Mouse (Mus musculus) thymus, postnatal 0 days (tissue): Measurements from ENCODE around the gene Thap2. TPM values are rescaled to one million over a fixed set of nuclear protein-coding genes. Genes with fewer than 3 reads are reported as not detected.

ENCODE experiments used
- DNase-seq: peaks from one replicate; pipeline ENCODE4 v3.0.0-alpha.2; 2015; ENCODE audit warnings: low spot score
- polyA plus RNA-seq: library from polyadenylated mRNA; unstranded; fragments of >200 nt; fragmentation: Nextera tagmentation; extraction: Ambion mirVana; gene quantifications from 2 replicates; pipeline ENCODE4 v1.2.1, GENCODE M21; 2015

Thap2 gene
- polyA plus RNA-seq, 1 experiment from 2014 or later: 26.4 TPM

DNA sequence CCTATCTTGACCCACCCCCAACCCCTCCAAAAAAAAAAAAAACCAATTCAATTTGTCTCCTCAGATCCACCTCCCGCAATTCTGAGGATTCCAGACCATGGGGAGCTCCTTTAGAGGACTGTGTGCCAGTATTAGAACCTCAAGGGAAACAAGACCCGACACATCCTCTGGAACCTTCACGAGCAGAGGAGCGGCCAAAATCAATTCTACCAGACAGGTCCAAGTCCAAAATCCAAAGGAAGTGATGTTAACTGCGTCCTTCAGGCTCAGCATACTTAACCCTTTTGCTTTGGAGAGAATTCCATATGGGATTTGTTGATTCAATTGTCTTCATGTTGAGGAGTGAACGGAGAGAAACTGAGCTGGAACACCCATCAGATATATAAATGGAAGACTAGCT, 29.2 kb downstream of the Thap2 start:
- DNase-seq: no peak

DNA sequence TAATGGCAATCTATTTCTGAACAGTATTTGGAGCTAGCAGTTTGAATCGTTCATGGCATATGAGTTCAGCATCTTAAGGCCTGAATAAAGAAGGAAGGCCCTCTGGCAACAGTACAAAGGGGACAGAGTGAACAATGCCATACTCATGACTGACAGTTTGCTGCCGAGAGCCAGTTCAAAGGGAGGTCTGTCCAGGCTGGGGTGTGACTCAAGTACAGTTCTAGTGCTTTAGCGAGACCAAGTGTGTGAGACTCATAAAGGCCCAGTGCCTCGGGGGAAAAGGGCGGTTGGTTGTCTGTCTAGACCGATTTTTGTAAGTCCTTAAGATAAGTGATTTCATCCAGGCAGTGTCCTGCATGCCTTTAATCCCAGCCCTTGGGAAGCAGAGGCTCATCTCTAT, 29.7 kb downstream of the Thap2 start:
- no peak for DNase-seq

DNA sequence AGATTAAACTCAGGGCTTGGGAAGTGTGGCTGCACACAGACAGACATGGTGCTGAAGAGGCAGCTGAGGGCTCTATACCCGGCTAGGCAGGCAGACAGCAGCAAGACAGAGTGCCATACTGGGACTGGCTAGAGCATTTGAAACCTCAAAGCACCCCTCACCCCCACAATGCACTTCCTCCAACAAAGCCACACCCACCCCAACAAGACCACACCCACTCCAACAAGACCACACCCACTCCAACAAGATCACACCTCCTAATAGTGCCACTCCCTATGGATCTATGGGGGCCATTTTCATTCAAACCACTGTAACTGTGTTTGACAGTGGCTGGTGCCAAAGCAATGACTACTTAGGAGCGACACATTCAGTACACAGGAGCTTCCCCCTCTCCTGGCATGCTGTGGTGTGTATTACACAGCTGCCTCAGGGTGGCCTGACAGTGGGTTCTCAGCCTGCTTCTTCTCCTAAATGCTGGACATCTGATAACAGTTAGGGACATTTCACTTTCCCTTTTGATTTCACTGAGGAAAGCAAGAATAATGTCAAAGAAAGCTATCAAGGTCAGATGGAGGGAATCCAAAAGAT, 33.3 kb downstream of the Thap2 start:
- no peak for DNase-seq

DNA sequence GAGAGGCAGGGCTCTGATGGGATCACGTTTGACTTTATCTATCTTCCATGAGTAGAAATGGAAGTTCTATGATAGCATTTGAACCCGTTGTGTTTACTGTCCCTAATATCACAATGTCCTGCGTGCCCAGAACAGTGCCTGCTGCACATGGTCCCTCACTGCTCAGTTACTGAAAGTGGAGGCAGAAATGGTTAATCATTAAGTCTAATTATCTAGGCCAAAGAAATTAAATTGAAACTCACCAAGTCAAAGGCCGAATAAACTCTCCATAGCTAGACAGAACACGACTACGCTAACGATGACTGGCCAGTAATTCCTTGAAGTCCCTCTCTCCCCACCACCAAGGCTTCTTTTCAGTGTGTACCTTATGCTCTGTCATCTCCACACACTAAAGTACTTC, 34.7 kb downstream of the Thap2 start:
- DNase-seq: no peak

DNA sequence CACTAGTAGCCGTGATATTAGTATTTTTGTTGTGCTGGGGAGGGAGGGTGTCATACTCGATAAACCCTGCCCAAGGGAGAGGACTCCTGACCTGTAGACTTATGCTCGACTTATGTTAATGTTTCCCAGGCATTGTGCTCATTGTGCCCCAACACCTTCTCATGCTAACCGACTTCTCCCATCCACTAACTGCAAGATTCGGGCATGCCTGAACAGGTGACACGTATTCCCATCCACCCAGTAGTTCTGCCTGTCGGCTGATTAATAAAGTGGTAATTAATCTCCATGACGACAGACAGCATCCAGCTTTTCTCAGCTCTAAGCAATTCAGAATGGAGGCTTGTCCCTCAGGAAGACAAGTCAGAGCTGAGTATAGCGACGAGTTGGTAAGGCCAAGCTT, 35.2 kb downstream of the Thap2 start:
- DNase-seq: no peak

DNA sequence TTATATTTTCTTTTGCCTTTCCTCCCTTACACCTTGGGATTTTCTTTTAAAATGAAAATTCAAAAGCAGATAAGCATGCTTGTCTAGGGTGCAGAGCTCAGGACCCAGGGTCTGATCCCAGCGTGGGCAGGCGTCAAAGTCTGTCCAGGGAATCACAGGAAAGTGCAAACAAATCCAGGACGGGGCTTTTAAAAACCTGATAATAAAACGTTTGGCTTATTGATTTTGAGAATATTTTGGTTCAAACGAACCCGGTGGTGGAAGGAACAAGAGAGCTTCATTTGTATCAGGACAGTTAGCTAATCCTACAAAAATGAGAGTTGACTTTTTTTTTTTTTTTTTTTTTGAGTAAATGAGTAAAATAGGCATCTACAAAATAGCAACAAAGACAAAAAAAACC, 36.1 kb downstream of the Thap2 start:
- no peak for DNase-seq

DNA sequence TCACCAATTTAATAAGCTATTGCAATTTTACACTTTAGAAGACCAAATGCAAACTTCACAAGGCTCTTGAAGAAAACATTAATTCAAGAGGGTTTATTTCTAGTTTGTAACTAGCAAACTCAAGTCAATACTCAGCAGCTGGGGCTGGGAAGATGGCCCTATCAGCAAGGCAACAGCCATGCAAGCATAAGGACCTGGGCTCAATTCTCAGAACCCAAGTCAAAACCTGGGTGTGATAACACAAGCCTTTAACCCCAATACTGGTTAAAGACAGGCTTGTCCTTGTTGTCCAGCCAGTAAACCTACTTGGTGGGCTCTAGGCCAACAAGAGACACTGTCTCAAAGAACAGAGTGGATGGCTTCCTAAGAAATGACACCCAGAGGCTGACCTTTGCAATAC, 37.8 kb downstream of the Thap2 start:
- DNase-seq: no peak

DNA sequence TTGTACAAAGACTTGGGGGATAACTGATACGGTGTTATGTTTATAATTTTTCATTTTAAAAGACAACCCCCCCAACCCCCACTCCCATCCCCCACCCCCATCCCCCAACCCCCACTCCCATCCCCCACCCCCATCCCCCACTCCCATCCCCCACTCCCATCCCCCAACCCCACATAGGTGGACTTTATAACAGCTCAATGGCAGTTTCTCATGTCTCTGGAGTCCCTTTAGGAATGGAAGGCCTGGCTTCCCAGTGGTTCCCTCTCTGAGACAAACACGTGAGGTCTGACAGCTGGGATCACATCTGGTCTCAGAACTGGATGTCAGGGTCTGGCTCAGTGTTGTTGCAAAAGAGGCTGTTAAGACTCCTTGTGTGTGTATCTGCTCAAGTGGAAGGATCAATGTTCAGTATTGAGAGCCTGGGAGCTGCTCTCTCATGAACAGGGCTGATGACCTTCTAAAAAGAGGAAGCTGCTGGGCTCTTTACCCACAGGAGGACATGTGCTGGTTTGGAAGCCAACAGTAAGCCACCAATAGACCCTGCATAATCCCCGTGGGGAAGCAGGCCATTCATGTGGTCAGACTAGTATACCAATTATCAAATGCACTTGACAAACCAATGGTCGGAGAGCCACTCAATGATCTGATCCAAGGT, 41.3 kb downstream of the Thap2 start:
- DNase-seq: no peak

DNA sequence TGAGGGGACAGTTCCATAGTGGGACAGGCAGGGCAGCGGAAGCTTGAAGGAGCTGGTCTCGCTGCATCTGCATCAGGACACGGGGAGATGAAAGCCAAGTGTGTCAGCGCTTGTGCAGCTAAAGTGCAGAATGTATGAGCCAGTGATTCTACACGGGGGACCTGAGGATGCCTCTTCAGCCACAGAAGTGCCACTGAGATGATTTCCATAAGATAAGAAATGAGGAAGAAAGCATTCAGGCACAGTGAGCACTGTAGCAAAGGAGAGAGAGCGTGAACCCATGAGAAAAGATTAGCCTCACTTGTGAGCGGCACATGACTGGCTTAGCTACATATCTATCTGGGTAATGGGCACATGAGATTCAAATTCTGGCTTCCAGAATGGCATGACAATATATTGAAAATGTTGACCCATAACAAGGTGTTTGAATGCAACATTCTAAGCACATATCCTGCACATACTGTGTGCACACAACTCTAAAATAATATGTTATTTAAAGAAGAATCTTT, 44.4 kb downstream of the Thap2 start:
- DNase-seq: no peak

DNA sequence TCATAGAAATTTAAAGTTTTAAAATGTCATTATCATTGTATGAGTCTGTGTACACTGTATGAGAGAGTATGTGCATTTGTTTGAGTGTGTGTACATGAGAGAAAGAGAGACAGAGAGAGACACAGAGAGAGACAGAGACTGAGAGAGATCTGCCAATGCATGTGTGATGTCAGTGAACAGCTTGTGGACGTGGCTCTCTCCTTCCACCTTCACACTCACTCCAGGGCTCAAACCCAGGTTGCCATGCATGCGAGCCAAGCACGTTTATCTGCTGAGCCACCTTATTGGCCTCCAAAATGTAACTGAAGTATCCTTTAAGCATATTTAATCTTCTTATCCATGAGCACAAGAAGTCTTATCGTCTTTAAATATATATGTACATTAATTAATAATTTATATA, 47.3 kb downstream of the Thap2 start:
- DNase-seq: no peak

DNA sequence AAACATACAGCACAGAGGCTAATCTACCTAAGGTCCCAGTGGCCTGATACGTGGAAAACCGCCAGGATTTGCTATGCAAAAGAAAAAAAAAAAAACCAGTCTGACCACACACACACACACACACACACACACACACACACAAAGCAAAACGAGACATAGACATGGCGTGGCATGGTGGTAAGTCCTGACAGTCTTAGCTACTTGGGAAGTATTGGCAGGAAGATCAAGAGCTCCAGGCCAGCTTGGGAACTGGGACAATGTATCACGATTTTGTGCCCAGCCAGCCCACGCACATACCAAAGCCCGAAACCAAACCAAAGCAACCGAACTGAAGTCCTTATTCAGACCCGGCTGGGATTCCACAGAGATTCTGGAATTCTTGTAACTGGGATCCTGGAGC, 50.7 kb downstream of the Thap2 start:
- DNase-seq: no peak

DNA sequence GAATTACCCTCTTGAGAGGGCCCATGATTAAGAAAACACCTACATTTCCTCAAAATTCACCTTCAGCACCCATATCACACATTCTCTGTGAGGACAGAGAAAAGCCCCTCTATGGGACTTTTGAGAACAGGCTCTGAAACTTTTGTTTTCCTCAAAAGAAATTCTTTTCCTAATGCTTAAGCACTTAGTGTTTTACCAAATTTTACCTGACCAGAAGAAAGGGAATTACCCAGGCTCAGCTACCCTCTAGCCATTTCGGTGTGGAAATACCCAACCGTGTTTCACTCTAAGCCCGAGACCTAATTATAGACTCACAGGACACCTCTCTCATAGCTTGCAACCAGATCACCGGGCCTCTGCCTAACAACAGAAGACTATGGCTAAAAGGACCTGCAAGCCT, 51.2 kb downstream of the Thap2 start:
- no peak for DNase-seq

DNA sequence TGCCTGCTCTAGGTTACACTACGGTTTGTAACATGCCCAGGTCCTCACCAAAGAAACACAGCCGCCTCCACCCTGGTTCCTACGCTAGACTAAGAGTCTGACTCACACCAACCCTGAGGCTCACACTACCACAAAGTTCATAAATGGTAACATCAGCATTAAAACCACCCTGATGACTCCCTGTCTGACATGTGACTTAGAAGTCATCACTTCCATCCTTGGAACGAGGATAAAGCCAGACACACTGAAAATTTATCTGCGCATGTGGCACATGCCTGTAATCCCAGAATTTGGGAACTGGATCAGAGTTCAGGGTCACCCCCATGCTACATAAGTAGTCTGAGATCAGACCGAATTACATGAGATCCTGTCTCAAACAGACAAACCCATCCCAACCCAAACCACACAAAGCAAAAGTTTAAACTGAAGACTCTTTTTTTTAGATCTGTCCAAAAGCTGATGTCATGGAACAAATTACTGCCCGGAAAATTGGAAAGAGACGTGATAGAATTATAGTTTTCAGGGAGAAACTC, 51.8 kb downstream of the Thap2 start:
- no peak for DNase-seq

DNA sequence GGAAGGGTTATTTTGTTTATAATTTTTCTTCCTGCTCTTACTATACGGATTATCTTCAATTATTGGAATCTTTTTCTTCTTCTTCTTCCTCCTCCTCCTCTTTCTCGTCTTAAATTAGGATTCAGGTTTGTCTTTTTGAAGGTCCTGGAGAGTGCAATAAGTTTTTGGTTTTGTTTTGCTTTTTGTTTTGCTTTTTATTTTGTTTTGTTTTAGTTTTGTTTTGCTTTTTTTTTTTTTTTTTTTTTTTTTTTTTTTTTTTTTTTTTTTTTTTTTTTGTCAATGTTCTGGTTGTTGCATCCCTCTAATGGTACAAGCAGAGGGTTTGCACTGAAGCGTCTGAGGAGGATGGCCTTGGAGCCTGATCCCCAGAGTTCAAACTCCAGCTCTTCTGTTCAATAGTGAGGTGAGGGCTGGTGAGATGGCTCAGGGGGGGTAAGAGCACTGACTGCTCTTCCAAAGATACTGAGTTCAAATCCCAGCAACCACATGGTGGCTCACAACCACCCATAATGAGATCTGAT, 55.2 kb downstream of the Thap2 start:
- no peak for DNase-seq

DNA sequence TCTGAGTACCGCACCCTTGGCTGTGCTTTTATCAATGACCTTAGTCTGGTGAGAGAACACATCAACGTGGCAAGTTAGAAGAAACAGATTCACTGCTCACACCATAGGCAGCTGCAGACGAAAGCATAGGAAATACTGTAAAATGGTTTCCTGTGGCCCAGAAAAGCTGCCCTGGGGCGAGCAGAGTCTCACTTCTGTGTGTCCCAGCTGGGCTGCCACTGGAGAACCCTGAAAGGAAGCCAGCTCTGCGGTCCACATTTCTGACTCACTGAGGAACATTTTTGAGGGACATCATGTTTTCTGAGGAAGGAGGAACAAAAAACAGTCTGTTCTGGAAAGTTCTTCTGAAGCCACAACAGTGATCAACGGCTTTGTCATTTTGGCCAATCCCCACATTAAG, 55.7 kb downstream of the Thap2 start:
- peak; percentile 60 for DNase-seq

DNA sequence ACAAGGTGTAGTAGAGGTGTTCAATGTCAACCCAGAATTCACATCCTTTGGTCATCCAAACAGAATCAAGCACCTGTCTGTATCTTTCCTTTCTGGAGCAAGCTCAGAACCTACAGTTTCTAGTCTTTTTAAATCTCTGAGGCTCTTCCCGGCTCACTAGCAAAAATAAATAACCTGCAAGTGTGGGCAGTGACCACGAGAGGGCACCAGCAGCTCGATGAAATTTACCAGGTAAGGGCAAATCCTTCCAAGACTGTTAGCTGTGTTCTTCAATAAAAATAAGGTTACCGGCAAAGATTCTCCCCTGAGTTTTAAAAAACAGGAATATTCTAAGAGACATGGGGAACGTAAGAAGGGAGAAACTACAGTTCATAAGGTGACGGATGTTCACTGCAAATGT, 60.9 kb downstream of the Thap2 start:
- DNase-seq: peak; percentile 82

DNA sequence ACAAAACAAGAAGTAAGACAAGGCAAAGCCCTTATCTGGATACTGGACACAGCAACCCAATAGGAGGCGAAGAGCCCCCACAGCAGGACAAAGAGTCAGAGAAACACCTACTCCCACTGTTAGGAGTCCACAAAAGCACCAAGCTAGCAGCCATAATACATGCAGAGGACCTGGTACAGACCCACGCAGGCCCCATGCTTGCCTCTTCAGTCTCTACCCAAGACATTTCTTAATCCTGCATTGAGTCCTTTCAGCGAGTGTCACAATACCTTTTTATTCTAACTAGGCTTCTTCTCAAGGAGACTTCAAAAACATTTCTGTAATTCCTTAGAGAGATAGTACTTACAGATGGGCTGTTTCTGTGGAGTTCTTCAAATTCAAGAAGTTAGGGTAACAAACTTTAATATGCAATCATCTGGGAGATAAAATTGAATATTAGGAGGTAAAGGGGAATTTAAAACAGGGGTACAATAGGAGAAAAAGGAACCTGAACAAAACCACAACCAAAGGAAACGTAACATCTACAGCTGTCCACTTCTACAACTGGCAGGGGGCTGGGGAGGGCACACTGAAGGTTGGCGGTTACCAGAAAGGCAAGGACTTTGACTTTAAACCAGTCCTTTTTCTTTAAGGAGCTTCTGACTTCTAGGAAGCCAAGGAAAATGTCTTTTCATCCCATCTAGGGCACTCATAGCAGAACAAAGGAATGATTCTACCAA, 62.8 kb downstream of the Thap2 start:
- no peak for DNase-seq

Other genes starting within 250 kb of the Thap2 start
- gene Tph2, start 199.4 kb downstream of the Thap2 start, polyA plus RNA-seq: 0.07 TPM in 1 of 2 replicates, not detected in the other
- 65.3 and 66.1 TPM in 2 replicates for gene Tbc1d15, start 133.0 kb downstream of the Thap2 start, polyA plus RNA-seq
- gene Rab21, start 68.8 kb downstream of the Thap2 start, polyA plus RNA-seq: 12.3 and 21.5 TPM in 2 replicates
- gene Tmem19, start 21.9 kb downstream of the Thap2 start, polyA plus RNA-seq: 46.8 and 53.6 TPM in 2 replicates
- 15.4 and 21.7 TPM in 2 replicates for gene Zfc3h1, start 516 bp upstream of the Thap2 start, polyA plus RNA-seq
- not detected in 2 replicates for gene A930009A15Rik, start 185.5 kb upstream of the Thap2 start, polyA plus RNA-seq
- gene Lgr5, start 203.3 kb upstream of the Thap2 start, polyA plus RNA-seq: 0.04 and 0.07 TPM in 2 replicates